Mouse (Mus musculus): ENCODE results near the gene Pmepa1.

Gene Pmepa1

DNA sequence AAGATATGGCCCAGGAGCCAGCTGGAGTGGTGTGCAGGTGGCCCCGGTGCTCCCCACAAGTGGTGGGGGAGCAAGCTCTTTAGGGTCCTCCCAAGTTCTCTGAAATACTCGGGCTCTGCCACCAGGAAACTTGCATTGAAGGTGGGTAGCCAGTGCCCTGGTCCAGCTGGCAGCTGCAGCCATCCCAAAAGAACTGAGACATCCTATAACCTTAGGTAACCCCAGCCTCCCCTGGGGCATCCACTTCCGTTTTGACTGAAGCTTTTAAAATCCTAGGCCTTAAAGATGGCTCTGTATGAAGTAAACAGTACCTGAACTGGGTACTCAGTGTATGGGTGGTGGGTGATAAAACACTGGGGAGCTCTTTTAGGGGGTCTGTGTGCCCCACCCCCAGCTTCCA, 52.8 kb downstream of the Pmepa1 start:
- peak; percentile 36 for DNase-seq

DNA sequence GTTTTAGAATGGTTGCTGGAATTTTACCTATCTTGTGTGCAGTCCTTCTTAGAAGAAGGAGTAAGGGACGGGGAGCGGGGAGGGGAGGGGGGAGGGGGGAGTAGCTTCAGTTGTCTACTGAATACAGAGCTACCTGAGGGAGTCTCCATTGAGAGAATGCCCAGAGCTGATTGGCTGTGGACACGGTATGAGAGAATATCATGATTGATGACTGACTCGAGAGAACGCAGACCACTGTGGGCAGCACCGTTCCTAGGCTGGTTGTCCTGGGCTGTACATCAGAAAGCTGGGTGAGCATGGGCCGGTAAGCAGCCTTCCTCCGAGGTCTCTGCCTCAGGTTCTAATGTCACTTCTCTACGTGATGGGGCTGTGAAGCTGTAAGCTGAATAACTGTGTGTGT, 55.6 kb downstream of the Pmepa1 start:
- DNase-seq, result no peak

DNA sequence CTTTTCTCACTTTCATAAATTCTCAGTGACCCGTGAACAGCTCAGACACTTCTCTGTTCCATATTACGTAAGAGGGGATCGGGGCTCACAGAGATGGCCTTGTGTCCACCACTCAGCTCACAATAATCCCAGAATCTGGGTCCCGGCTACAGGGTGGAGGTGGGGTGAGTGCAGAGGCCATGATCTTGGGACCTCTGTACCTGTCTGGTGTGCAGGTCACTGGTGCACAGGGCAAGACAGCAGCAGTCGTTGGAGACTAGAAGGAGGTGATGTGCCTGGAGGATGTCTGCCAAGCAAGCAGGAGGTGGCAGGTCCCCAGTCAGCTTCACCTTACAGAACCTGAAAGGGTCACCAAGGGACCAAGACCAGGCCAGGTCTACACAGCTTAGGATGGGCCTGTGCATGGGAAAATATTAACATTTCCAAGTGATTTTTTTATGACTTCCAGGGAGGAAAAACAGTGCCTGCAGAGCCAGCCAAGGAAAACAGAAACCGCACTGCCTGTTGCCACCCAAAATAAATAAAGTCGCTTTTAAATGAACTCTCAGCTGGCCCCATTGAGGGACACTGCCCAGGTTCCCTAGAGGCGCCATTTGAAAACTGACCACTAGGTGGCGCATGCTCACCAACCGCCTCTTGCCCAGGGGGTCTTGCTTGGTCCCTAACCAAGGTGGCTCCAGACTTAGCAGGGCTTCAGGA, 56.9 kb downstream of the Pmepa1 start:
- DNase-seq, result peak; percentile 60

DNA sequence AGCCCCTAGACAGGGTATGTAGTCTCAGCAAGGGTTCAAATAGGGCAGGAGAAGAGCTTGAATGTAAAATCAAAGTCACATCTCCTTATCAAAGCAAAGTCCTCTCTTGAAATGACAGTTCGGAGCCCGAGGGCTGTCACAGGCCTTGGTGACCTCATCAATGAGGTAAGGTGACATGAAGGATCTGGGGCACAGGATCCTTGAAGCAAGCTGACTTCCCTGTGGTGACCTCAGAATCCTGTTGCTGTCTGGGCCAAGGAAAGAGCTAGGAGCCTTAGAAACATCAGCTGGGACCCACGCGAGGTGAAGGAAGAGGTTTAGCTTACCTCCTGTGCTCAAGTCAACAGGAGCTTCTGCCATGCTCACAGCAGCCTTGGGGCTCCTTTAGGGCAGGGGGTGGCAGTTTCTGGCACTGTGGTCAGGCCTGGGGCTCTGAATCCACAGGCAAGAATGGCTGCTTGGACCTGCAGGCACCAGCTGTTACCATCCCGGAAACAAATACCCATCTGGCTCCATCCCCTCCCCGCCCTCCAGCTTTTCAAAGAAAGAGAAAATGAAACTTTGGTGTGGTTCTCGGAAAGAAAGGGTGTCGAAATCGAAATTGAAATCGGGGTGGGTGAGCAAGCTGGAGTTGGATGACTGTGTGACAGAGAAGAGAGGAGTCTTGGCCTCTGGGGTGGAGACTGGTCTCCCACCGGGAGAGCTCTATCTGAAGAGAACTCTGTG, 57.8 kb downstream of the Pmepa1 start, which contains the start of gene Zbp1:
TSS of gene Zbp1 (minus strand) at position 508 of the 726 bp plus-strand sequence.
- DNase-seq, result peak; percentile 72

DNA sequence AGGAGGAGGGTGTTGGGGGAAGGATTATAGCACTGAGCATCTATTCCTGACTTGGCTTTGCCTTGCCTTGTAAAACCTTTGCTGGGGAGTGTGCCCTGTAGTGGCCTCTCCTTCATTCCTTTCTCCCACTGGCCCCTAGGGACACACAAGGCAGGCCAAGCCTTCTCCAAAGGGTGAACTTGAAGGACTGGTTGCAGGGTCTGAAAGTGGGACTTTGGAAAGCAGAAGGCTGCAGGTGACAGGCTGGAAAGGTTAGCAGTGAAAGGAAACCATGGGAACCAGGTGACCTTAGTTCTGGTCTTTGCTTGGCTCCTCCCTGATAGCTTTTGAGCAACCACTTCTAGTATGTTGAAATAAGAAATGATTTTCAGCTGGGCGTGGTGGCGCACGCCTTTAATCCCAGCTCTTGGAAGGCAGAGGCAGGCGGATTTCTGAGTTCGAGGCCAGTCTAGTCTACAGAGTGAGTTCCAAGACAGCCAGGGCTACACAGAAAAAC, 58.5 kb downstream of the Pmepa1 start:
- DNase-seq, result peak; percentile 6

DNA sequence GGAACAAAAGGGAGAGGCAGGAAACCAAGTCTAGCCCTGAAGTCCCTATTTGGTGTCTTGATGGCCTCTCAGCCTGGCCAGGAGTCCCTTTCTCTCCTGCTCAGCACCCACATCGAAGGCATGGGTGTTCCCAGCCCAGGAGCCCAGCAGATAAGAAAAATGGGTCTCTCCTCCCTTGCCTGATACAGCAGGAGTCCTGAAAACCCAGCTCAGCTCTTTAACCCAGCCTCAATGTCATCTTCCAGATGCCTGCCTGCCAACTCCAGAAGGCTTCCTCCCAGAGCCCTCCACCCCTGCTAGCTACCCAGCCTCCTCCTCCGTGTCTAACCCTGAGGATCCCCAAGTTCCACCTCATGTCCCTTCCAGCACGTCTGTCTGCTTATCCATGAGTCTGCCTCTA, 59.1 kb downstream of the Pmepa1 start:
- DNase-seq, result no peak

DNA sequence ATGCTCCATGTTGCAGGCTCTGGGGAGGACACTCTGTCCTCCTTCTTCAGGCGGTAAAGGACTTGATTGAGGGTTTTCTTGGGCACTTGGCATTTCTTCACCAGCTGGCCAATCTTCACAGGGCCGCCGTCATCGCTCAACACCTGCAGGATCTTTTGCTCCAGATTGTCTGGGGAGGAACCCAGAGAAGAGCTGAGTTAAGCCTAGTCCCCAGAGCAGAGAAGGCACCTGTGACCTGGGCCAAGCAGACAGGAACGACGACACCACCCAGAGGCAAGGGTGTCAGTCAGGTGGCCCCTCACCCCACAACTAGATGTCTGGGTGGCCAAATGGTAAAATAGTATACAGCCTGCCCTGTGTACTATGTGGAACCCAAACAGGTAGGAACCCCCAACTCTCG, 59.5 kb downstream of the Pmepa1 start:
- DNase-seq, result peak; percentile 42

DNA sequence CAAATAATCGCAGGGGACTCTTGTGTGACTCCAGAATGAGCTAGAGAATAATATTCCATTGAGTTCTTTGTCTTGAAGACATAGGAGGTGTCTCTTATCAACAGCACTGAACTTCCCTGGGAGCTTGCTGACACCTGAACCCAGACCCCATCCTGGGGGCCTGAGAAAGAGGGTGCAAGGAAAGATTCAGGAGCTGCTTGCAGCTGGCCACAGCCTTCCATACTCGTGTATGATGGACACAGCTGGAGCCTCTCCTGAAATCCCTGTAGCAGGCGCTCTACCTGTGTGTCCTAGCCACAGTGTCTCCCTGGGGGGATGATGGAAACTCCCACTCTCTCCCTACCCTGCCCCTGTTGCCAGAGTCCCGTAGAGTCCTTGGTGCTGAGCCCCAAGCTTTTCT, 64.1 kb downstream of the Pmepa1 start:
- DNase-seq, result no peak

DNA sequence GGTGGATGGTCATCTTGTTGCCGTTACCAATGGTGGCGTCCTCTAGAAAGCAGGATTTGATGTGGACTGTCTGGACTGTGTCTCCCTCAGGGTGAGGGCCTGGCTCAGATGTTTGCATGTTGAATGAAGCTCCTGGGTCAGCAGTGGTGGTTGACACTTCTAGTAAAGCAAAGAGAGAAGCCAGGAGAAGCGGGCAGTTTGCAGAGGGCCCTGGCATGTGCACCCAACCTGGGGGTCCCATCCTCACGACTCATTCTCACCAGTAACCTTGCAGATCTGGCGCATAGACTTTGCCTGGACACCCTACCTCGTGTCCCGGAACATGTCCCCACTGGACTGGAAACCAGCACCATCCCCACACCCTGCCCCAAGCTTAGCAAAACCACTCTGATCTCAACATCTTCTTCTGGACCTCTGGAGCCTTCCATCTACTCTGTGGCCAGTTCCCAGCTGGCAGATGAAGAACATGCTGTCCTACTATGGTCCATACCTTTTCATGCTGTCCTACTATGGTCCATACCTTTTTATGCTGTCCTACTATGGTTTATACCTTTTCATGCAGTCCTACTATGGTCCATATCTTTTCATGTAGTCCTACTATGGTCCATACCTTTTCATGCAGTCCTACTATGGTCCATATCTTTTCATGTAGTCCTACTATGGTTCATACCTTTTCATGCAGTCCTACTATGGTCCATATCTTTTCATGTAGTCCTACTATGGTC, 67.1 kb downstream of the Pmepa1 start:
- DNase-seq, result no peak

DNA sequence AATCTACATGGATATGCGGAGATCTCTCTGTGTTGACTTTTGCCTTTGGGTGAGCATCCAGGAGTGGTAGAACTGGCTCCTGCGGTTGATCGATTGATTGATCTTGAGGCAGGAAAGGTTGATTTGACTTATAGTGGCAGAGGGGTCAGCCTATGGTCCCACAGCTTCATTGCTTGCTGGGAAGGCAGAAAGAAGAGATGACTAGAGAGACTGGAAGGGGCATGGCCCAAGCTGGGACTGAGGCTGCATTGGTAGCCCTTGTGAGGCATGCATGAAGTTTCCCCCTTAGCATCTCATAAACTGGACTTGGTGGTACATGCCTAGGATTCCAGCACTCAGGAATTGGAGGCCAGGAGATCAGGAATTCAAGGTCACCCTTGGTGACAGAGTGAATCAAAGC, 69.3 kb downstream of the Pmepa1 start:
- DNase-seq, result no peak

DNA sequence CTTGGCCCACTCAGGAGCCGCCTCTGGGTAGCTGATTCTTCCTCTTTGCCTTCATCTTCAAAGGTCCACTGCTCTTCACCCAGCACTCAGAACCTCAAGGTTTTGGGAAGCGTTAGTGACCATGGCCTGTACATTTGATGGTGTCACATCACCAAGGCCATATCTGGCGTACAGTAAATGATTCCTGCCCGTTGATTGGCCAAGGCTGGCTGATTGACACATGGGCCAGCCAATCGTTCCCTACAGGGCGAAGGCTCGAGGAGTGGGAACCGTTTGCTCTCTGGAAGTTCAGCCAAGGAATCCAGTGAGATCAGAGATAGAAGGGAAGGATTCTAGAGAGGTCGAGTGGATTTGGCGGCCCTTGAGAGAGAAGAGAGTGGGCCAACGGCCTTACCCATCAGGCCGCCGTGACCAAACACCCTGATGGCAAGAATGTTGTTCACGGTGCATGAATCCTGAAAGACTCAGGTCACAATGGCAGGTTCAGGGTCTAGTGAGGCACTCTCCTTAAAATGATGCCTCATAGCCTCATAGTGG, 70.7 kb downstream of the Pmepa1 start:
- DNase-seq, result no peak

DNA sequence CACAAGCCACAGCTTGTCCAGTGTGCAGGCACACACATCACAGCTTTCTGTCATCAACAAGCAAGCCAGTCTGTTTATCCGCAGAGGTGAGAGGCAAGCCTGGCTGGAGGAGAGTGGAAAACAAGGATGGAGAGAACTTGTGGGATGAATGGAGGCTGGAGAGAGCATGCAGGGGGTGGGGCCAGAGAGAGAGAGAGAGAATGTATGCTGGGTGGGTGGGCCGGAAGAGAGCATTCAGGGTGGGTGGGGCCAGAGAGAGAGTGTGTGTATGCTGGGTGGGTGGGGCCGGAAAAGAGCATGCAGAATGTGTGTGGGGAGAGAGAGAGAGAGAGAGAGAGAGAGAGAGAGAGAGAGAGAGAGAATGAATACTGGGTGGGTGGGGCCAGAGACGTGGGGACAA, 71.7 kb downstream of the Pmepa1 start:
- no peak for DNase-seq

DNA sequence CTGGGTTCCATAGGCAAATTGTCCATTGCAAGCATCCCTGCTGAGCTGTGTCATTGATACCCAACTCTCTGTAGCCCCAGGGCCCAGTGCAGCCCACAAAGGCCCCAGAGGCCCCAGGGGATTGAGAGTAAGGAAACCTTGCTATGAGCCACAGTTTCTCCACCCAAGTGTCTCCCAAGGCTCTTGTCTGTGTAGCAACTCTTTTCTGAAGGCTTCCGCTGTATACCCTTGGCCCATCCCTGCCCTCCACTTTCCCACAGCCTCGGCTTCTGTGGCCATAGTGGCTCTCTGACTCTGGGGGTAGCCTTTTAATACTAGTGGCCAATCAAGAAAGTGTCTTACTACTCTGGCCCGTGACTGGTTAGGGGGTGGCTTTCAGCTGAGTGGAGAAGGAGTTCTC, 72.6 kb downstream of the Pmepa1 start:
- DNase-seq, result no peak

DNA sequence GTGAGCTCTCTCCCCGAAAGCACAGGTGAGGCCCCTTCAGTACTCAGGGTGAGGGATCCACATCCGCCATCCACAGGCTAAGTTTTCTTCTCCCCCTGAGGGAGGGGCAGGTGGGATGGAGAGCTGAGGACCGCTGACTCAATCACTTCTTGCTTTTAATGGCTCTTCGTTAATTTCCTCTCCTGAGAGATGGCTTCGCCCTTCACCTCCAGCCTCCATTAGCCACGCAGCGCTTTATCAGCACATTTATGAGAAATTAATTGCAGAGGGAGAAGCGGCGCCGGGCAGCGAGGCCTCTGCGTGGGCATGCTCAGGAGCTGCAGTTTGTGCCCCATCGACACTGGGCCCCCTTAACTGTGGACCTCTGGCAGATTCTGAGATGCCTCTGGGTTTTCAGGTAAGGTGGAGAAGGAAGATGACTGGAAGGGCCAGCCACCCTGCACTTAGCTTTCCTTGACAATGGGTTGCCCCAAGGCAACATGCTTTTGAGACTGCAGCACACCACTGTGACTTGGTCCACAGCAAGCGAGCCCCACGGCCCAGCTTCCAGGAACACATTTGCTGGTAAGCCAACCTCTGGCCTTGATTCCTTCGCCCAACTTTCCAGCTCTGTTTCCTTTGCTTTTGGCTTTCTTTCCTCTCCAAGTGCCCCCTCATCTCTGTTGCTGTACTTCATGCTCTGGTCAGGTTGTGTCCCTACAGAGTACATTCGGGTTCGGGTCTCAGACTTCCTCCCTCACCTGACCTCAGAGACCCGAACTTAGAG, 73.2 kb downstream of the Pmepa1 start:
- no peak for DNase-seq

DNA sequence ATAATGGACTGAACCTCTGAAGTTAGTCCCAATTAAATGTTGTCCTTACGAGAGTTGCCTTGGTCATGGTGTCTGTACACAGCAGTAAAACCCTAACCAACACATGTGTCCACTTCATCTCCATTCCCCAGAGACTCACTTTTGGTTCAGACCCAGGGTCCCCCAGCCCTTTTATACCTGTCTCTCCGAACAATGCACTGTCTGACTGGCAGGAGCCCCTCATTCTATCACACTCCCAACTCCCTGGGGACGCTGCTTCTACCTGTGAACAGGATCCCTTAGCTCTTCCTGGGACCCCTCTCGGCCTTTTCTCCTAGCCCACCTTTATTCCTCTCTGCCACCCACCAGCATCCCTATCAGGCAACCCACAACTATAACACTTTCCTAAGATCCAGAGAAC, 81.5 kb downstream of the Pmepa1 start:
- no peak for DNase-seq

DNA sequence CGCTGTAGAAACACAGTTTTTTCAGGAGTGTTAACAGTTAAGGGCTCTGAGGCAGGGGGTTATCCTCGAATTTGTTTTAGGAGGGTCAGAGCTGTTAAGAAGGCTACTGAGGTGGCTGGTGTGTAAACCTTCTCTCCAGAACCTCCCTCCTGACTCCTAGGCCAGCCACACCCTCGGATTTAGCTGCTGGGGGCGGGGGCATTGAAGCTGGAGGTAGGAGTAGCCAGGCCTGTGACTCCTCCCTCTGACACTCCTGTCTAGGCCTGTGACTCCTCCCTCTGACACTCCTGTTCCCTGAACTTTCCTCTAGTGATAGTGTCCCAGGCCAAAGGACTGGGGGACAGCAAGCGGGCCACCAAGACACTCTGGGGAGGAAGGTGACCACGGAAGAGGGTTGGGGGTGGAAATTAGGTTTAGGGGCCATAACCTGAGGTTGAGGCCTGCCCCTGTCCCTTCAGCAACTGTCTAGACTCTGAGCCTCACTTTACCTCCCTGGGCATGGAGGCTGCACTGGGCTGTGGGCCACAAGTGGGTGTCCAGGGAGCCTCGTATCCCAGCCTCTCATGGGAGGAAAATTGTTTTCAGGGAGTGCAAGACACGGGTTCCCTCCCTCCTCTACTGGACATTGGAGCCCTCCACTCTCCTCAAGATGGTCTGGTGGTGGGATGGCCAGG, 89.0 kb downstream of the Pmepa1 start:
- DNase-seq, result no peak

DNA sequence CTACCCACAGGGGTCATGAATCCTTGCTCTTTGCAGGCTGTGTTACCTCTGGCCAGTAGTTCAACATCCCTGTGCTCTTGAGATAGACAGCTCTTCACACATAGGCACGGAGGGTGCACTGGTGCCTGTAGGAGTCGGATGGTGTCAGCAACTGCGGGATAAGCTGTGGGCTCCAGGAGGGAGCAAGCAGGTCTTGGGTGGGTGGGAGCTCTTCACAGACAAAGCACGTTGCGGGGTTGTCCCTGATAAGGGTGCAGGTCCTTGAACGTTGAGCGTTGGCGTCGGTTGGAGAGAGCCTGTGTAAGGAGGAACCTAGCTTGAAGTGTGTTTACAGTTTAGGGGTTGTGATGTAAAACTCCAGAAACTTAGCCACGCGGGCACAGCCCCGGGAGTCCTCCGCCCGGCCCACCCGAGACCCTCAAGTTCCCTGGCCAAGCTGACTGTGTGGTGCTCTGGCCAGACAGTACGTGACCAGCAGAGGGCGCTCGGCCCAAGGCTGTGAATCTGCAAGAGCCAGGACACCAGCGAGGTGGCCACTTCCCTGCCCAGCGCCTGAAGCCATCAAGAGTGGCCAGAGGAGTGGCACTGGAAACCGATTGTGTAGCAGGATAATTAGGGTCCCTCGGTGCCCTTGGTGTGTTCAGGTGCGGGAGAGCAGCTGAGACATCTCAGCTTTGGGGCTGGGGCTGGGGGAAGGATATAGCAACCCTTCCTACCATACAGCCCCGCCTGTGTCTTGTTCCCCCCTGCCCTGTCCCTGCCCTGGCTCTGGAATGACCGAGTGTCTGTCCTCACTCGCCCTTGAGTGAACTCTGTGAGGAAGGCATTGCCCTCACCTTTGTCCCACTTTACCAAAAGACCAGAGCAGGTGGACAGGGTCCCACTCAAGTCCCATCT, 90.0 kb downstream of the Pmepa1 start:
- DNase-seq, result peak; percentile 83

DNA sequence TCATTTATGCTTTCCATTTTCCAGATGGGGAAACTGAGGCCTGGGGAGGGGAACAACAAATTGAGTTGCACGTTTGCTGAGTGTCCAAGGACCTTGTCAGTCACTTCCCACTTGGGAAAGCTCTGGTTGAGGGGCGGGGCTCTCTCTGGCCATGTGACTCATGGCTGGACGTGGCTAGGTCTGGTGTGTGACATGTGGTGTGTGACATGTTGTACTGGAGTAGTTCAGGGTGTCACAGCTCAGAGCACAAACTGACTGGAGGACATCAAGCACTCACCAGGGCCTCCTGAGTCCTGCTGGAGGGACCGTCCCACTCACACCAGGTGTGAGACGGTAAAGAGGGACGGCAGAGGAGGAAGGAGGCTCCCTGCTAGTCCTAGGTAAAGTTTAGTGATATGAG, 91.1 kb downstream of the Pmepa1 start:
- DNase-seq, result no peak

DNA sequence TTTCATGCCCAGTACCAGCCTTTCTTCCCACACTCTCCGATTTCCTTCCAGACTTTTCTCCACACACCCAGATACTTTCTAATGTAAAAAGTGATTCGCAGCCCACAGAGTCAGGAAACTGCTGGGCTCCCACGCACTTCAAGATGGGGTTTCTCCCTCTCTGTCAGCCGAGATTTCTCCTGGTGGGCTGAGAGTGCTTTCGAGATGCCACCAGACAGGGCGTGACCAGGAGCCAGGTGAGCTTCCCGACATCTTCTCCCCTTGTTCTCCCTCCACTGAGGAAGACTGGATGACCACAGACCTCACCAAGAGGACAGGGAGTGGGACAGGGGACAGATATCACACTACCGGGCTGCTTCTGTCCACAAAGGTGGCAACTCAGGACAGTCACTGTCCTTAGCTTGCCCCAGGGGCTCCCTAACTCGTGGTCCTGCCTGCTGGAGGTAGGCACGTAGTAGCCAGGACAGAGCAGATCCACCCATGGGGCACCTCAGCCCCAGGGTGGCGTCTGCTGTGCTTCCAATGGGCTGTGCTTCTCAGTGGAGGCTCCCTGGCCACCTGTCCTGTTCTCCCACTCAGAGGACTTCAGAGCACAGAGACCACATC, 91.8 kb downstream of the Pmepa1 start:
- no peak for DNase-seq

DNA sequence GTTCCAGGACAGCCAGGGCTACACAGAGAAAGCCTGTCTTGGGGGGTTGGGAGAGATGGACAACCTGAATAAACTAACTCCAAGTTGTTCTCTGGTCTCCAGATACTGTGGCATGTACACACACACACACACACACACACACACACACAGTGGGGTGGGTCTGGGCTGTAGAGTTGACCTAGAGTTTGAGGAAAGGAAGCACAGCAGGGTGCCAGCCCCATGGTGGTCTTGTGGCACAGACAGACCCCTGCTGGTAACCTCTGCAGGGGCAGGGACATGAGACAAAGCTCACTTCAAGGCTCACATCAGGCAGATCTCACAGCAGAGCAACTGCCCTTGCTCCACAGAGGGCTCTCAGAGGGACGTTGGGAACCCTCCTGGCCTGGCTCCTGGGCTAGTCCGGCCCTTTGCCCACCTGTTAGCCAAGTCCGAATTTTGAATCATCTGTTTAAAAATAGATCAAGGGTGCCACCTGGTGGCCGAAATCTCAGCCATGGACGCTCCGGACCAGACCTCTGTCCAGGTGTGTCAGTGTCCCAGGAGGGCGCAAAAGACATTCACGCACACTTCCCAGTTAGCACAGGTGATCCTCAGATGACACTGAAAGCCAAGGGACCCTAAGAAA, 92.4 kb downstream of the Pmepa1 start:
- DNase-seq, result peak; percentile 65

All from thymus, postnatal 14 days (tissue).